Mouse (Mus musculus) forebrain, embryonic 15.5 days (tissue): Measurements from ENCODE around the gene Dpp9. TPM values are rescaled to one million over a fixed set of nuclear protein-coding genes. Genes with fewer than 3 reads are reported as not detected.
A peak's percentile ranks its signal among the peaks of the same experiment; 100 is the strongest.

Experiments used
- ATAC-seq: fragments of 200-750 bp; cut with Nextera tagmentation; replicated peaks from 2 replicates; pipeline ENCODE4 v1.8.0; 2017; ENCODE audit warnings: mild to moderate bottlenecking, moderate TSS enrichment, moderate library complexity
- H3K27ac ChIP-seq: fragments of 300-500 bp; sonication (generic); replicated peaks from 2 replicates; pipeline ENCODE4 v1.5.1; 2015; ENCODE audit warnings: mild to moderate bottlenecking, inconsistent platforms
- H3K27me3 ChIP-seq: fragments of 300-500 bp; sonication (generic); 2 replicates; pipeline ENCODE4 v1.6.1; 2015; ENCODE audit warnings: inconsistent platforms
- H3K36me3 ChIP-seq: fragments of 300-500 bp; sonication (generic); 2 replicates; pipeline ENCODE4 v1.6.1; 2015; ENCODE audit warnings: mild to moderate bottlenecking, inconsistent platforms
- H3K4me1 ChIP-seq: fragments of 300-500 bp; sonication (generic); 2 replicates; pipeline ENCODE4 v1.6.1; 2015; ENCODE audit warnings: inconsistent platforms
- H3K4me2 ChIP-seq: fragments of 300-500 bp; sonication (generic); replicated peaks from 2 replicates; pipeline ENCODE4 v1.6.1; 2015; ENCODE audit warnings: mild to moderate bottlenecking, inconsistent platforms
- H3K4me3 ChIP-seq: fragments of 300-500 bp; sonication (generic); 2 replicates; pipeline ENCODE4 v1.5.1; 2015; ENCODE audit warnings: mild to moderate bottlenecking, inconsistent platforms
- H3K9ac ChIP-seq: fragments of 300-500 bp; sonication (generic); replicated peaks from 2 replicates; pipeline ENCODE4 v1.6.1; 2015; ENCODE audit warnings: mild to moderate bottlenecking, inconsistent platforms
- H3K9me3 ChIP-seq: fragments of 300-500 bp; sonication (generic); 2 replicates; pipeline ENCODE4 v1.6.1; 2016; ENCODE audit warnings: inconsistent platforms
- WGBS: fragments of 180-500 bp; shearing (Covaris S2); methylation state at CpG from one replicate; pipeline ENCODE4 v1.1.7; 2015; ENCODE audit warnings: mixed read lengths; 5-methylcytosine and 5-hydroxymethylcytosine counted together
- polyA plus RNA-seq: library from polyadenylated mRNA; unstranded; fragments of >200 nt; fragmentation: Nextera tagmentation; extraction: Ambion mirVana; gene quantifications from 2 replicates; pipeline ENCODE4 v1.2.1, GENCODE M21; 2015

Gene Dpp9
- polyA plus RNA-seq, 1 experiment from 2014 or later = 30.7 TPM

DNA sequence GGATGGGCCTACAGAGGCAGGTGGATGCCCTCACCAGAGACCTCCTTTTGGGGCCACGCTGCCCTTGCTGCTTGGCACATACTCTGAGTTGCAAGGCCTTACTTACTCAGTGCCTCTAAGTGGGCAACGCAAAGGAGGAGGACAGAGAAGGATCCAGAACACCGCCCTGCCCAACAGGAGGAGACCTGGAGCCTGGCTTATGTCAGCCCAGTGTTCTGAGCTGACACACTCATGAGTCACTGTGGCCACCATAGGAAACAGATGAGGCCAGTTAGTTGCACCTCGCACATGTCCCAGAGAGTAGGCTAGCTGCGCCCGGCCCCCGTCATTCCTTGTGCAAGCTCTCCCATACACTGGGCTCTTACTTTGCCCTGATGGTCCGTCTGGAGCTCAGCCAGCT, 16.2 kb downstream of the Dpp9 start:
- H3K4me1 ChIP-seq = no peaks in the 10 kb centered on the region
- WGBS = 95% methylated on average over 8 of the region's 8 CpGs
- no peaks in the 10 kb centered on the region for H3K27me3 ChIP-seq
- no peak overlapping the region for H3K4me3 ChIP-seq
- H3K9me3 ChIP-seq = no peaks in the 10 kb centered on the region
- no peak overlapping the region for H3K9ac ChIP-seq
- no peak overlapping the region for H3K4me2 ChIP-seq
- no peak overlapping the region for H3K27ac ChIP-seq
- H3K36me3 ChIP-seq = peaks cover 85% of the 10 kb centered on the region
- ATAC-seq = no peak

DNA sequence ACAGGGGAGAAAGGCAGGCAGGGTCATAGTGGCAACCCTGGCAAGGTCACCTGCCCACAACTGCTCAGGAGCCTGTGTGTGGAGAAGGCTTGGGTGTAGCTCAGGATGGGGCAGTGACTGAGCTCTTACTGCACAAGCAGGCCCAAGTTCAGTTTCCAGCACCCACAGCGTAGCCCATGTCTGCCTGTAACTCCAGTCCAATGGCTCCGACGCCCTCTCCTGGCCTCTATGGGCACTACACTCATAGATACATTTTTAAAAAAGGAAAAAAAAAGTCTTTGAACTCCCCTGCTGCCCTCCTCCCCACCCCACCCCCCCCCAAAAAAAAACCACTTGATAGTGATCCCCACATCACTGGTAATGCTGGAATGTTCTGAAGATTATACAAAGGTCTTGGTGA, 17.1 kb downstream of the Dpp9 start:
- no peaks in the 10 kb centered on the region for H3K9me3 ChIP-seq
- peaks cover 86% of the 10 kb centered on the region for H3K36me3 ChIP-seq
- H3K27me3 ChIP-seq = no peaks in the 10 kb centered on the region
- ATAC-seq = no peak
- 67% methylated on average over 3 of the region's 3 CpGs for WGBS
- H3K9ac ChIP-seq = no peak overlapping the region
- no peak overlapping the region for H3K4me2 ChIP-seq
- no peak overlapping the region for H3K4me3 ChIP-seq
- H3K27ac ChIP-seq = no peak overlapping the region
- no peaks in the 10 kb centered on the region for H3K4me1 ChIP-seq

- Histone ChIP-seq H3K9me3 (no peaks in the 10 kb centered on the region), H3K27ac (no peak overlapping the region), H3K4me3 (no peak overlapping the region), H3K4me1 (no peaks in the 10 kb centered on the region), H3K27me3 (no peaks in the 10 kb centered on the region), H3K9ac (no peak overlapping the region), H3K4me2 (no peak overlapping the region), H3K36me3 (peaks cover 85% of the 10 kb centered on the region)
- ATAC-seq = no peak
- WGBS = 81% methylated on average over 9 of the region's 9 CpGs
Observed at GRCm38 (mm10) chr17:56200586-56200985, 18.1 kb downstream of the Dpp9 start.

DNA sequence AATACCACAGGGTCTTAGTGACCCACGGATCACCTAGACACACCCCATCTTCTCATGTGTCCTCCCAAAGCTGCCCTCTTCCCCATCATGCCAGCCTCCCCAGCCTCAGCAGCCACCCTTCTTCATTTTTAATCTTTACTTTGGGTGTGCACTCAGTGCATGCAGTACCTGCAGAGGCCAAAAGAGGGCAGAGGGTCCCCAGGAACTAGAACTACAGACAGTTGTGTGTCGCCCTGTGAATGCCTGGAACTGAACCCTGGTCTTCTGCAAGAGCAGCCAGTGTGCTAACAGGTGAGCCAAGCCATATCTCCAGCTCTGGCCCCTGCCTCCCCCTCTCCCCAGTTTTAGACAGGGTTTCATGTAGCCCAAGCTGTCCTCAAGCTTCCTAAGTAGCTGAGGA, 21.8 kb downstream of the Dpp9 start:
- Histone ChIP-seq H3K4me2 (no peak overlapping the region), H3K36me3 (peaks cover 80% of the 10 kb centered on the region), H3K9ac (no peak overlapping the region), H3K9me3 (no peaks in the 10 kb centered on the region), H3K4me1 (no peaks in the 10 kb centered on the region), H3K4me3 (no peak overlapping the region), H3K27ac (no peak overlapping the region), H3K27me3 (no peaks in the 10 kb centered on the region)
- no peak for ATAC-seq
- 78% methylated on average over 2 of the region's 2 CpGs for WGBS

GRCm38 (mm10) chr17:56194765-56195164, 23.9 kb downstream of the Dpp9 start:
- peaks cover 82% of the 10 kb centered on the region for H3K36me3 ChIP-seq
- H3K4me2 ChIP-seq = no peak overlapping the region
- H3K4me1 ChIP-seq = no peaks in the 10 kb centered on the region
- H3K27ac ChIP-seq = no peak overlapping the region
- no peaks in the 10 kb centered on the region for H3K9me3 ChIP-seq
- no peak for ATAC-seq
- 87% methylated on average over 13 of the region's 13 CpGs for WGBS
- H3K4me3 ChIP-seq = no peak overlapping the region
- no peak overlapping the region for H3K9ac ChIP-seq
- no peaks in the 10 kb centered on the region for H3K27me3 ChIP-seq

DNA sequence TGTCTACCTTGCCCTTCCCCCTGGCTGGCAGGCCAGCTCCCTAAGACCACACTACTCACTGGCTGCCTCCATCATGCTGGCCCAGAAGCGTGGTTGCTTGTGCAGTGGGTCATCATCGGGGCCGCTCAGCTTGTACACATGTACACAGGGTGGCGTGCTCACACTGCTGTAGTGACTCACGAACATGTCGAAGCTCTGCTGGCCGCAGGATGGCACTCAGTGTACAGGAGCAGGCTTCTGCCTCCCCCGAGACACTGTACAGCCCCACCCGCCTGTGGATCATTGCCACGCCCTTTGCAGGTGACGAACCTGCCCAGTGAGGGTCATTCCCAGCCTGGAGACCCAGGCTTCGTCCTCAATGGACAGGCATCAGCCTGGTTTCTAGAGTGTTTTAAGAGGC, 24.3 kb downstream of the Dpp9 start:
- Histone ChIP-seq H3K4me3 (no peak overlapping the region), H3K27ac (no peak overlapping the region), H3K4me2 (no peak overlapping the region), H3K9ac (no peak overlapping the region), H3K36me3 (peaks cover 84% of the 10 kb centered on the region), H3K9me3 (no peaks in the 10 kb centered on the region), H3K27me3 (no peaks in the 10 kb centered on the region), H3K4me1 (no peaks in the 10 kb centered on the region)
- 94% methylated on average over 12 of the region's 12 CpGs for WGBS
- no peak for ATAC-seq

- no peaks in the 10 kb centered on the region for H3K27me3 ChIP-seq
- no peaks in the 10 kb centered on the region for H3K4me1 ChIP-seq
- H3K4me2 ChIP-seq = no peak overlapping the region
- no peaks in the 10 kb centered on the region for H3K9me3 ChIP-seq
- no peak overlapping the region for H3K27ac ChIP-seq
- WGBS = 83% methylated on average over 6 of the region's 6 CpGs
- H3K36me3 ChIP-seq = peaks cover 81% of the 10 kb centered on the region
- no peak for ATAC-seq
- no peak overlapping the region for H3K4me3 ChIP-seq
- H3K9ac ChIP-seq = no peak overlapping the region
Observed at GRCm38 (mm10) chr17:56191266-56191665, 27.4 kb downstream of the Dpp9 start.

GRCm38 (mm10) chr17:56185281-56186141, 33.2 kb downstream of the Dpp9 start:
- peak overlapping the region; percentile 25 for H3K27ac ChIP-seq
- H3K4me1 ChIP-seq = peaks cover 12% of the 10 kb centered on the region
- no peaks in the 10 kb centered on the region for H3K27me3 ChIP-seq
- ATAC-seq = no peak
- WGBS = 48% methylated on average over 11 of the region's 11 CpGs
- no peak overlapping the region for H3K9ac ChIP-seq
- no peak overlapping the region for H3K4me2 ChIP-seq
- H3K9me3 ChIP-seq = no peaks in the 10 kb centered on the region
- peaks cover 49% of the 10 kb centered on the region for H3K36me3 ChIP-seq
- no peak overlapping the region for H3K4me3 ChIP-seq

DNA sequence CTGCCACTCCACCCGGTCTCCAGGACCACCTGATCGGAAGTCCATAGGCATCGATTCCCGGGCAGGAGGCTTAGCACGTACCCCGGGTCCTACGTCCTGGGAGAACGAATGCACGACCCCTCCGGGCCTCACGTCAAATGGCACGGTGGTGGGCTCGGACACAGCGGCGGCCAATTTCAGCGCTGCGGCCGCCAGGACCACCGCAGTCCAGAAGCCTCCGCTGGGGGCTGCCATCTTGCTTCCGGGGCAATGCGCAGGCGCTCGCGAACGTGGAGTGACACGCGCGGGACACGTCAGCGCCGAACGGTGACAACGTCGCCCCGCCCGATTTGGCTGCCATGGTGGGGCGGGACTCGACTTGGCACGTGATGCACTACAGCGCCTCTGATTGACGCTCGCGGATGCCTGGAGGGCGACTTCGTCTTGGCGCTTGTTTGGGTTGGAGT, 35.0 kb downstream of the Dpp9 start, which contains the start of gene Mydgf:
Gene Mydgf, minus strand, starts transcription at position 263 of the 446 bp plus-strand sequence.
- H3K27ac ChIP-seq = peak within 1 kb of the TSS; percentile 61
- H3K36me3 ChIP-seq = peaks cover 48% of the 10 kb centered on the region
- peak within 1 kb of the TSS; percentile 80 for H3K9ac ChIP-seq
- no peaks in the 10 kb centered on the region for H3K9me3 ChIP-seq
- H3K4me2 ChIP-seq = peak within 1 kb of the TSS; percentile 94
- H3K4me1 ChIP-seq = peaks cover 12% of the 10 kb centered on the region
- WGBS = under 1% methylated on average over 47 of the region's 47 CpGs
- ATAC-seq = peak; percentile 96
- peak within 1 kb of the TSS; percentile 83 for H3K4me3 ChIP-seq
- H3K27me3 ChIP-seq = no peaks in the 10 kb centered on the region

DNA sequence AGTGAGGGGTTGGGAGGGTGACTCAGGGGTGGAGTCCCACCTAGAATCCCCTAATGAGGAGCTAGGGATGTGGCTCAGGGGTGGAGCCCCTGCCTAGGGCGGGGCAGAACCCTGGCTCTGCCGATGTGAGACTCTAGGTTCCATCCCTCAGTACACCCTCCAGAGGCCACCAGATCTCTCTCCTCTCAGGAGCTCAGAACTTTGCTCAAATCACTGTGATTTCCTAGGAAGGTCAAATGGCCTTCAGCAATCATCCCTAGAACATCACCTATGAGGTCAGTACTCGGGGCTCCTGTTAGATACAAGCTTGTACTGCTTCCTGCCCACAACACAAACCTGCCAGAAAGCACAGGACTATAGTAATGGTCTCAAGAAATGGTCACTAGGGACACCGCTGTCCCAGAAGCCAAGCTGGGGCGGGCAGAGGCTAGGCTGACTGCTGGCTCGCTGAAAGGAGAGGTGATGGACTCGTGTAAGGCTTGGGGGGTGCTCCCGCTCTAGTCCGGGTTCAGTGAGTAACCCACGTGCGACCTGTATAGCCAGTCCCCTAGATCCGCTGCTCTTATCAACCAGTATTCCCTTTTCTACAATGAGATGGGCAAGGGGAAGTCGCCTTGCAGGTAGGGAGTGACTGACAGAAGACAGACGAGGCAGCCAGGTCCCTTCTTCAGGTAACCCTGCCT, 35.6 kb downstream of the Dpp9 start:
- no peaks in the 10 kb centered on the region for H3K9me3 ChIP-seq
- peak overlapping the region; percentile 83 for H3K4me3 ChIP-seq
- WGBS = 1% methylated on average over 14 of the region's 14 CpGs
- peaks cover 12% of the 10 kb centered on the region for H3K4me1 ChIP-seq
- ATAC-seq = peak; percentile 49
- H3K4me2 ChIP-seq = peak overlapping the region; percentile 94
- H3K27me3 ChIP-seq = no peaks in the 10 kb centered on the region
- peak overlapping the region; percentile 80 for H3K9ac ChIP-seq
- peak overlapping the region; percentile 61 for H3K27ac ChIP-seq
- peaks cover 45% of the 10 kb centered on the region for H3K36me3 ChIP-seq

GRCm38 (mm10) chr17:56175416-56175815, 43.3 kb downstream of the Dpp9 start:
- no peak overlapping the region for H3K9ac ChIP-seq
- no peak overlapping the region for H3K4me2 ChIP-seq
- no peak overlapping the region for H3K4me3 ChIP-seq
- ATAC-seq = no peak
- WGBS = 98% methylated on average over 3 of the region's 3 CpGs
- H3K27ac ChIP-seq = no peak overlapping the region
- peaks cover 43% of the 10 kb centered on the region for H3K36me3 ChIP-seq
- no peaks in the 10 kb centered on the region for H3K27me3 ChIP-seq
- peaks cover 5% of the 10 kb centered on the region; the same call in 1 of the 2 replicates for H3K4me1 ChIP-seq
- no peaks in the 10 kb centered on the region for H3K9me3 ChIP-seq

DNA sequence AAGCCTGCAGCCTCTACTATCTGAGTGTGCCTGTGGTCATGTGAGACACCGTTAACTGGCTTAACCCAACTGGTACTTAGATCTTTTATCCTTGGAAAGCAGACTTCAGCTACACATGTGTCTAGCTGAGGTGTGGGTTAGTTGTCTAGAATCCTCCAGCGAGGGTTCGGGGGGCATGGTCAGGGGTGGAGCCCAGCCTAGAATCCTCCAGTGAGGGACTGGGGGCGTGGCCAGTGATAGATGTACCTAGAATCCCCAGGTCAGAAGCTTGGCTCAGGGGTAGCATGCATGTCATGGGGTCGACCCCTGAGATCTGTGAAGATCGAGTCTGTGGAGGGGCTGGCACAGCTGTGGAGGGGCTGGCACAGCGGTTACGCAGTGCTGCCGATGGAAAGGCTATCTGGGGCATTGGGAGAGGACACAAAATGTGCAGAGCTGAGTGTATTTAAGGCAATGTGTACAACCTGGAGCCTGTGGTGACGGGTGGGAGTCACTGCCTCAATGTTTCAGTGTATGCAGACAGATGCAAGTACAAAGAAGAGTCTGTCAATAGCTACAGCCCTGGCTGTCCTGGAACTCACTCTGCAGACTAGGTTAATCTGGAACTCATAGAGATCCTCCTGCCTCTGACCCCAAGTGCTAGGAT, 45.2 kb downstream of the Dpp9 start:
- Histone ChIP-seq H3K9me3 (no peaks in the 10 kb centered on the region), H3K9ac (no peak overlapping the region), H3K27ac (no peak overlapping the region), H3K4me2 (no peak overlapping the region), H3K27me3 (no peaks in the 10 kb centered on the region), H3K4me3 (no peak overlapping the region), H3K36me3 (peaks cover 29% of the 10 kb centered on the region), H3K4me1 (peaks cover 6% of the 10 kb centered on the region; the same call in 1 of the 2 replicates)
- 60% methylated on average over 10 of the region's 10 CpGs for WGBS
- ATAC-seq = no peak
